Mouse (Mus musculus) T-helper 17 cell (primary cell): Measurements from ENCODE around the gene Ghr.

Experiments
- in situ Hi-C, 2 experiments: fragments of 300-600 bp; cut with MboI, MseI; formaldehyde crosslinking; loops; 1 replicate in 1 of 2; 2 replicates in 1 of 2; pipeline ENCODE4 v1.15.1; 2025; ENCODE audit warnings: high pct_unique_total_duplicates in 2 of 2

Ghr gene

GRCm38 (mm10) chr15:3536309-3536900 is 46.9 kb downstream of the Ghr start:
- in situ Hi-C loops: no loop called here

GRCm38 (mm10) chr15:3514027-3514426 is 69.3 kb downstream of the Ghr start:
- in situ Hi-C loops: no loop called here

DNA sequence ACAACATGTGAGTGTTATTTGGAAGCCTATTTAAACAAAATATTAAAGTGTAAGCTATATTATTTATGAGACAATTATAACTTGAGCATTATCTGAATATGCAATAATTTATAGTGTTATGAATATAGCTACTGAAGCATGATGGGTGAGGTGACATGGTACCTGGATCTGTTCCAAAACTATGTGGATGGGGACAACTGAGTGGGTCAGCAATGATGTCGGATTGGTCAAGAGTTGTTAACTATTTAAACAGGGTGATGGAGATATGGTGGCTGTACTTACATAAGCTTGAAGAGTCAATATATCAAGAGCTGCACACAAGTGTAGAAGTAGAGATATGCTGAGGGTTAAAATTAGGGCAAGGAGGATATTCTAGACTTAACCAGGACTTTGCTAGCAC is 70.9 kb downstream of the Ghr start:
- in situ Hi-C loops: no loop called here

- in situ Hi-C loops: no loop called here
Measured at GRCm38 (mm10) chr15:3511639-3512171, 71.6 kb downstream of the Ghr start.

DNA sequence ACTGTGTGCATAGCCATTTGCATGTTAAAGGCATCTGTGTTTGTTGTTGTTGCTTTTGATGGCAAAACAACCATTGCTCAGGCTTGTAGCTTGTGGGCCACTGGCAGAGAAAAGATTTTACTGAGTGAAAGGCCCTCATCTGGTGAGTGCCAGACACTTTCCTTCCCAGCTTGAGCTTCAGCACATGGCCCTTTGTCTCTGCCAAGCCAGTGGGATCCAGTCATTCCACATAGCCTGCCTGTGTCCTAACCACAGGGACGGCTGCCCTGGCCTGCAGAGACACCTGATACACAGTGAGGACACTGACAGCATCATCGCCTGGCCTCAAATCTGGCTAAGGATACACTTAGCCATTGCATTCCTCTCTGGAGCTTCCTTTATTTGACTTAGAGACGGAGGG is 74.2 kb downstream of the Ghr start:
- in situ Hi-C loops: no loop called here

DNA sequence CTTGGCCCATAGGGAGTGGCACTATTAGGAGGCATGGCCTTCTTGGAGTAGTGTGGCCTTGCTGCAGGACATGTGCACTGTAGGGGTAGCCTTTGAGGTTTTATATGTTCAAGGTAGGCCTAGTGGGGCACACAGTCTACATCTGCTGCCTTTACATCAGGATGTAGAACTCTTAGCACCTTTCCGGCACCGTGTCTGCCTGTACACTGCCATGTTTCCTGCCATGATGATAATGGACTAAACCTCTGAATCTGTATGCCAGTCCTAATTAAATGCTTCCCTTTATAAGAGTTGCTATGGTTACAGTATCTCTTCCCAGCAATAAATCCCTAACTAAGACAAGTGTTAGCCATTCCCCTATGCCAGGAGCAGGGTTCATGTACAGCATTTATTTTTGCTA is 76.0 kb downstream of the Ghr start:
- in situ Hi-C loops: no loop called here

- in situ Hi-C loops: no loop called here
Measured at GRCm38 (mm10) chr15:3504700-3505099, 78.6 kb downstream of the Ghr start.

- in situ Hi-C loops: no loop called here
Measured at GRCm38 (mm10) chr15:3501683-3502082, 81.6 kb downstream of the Ghr start.

DNA sequence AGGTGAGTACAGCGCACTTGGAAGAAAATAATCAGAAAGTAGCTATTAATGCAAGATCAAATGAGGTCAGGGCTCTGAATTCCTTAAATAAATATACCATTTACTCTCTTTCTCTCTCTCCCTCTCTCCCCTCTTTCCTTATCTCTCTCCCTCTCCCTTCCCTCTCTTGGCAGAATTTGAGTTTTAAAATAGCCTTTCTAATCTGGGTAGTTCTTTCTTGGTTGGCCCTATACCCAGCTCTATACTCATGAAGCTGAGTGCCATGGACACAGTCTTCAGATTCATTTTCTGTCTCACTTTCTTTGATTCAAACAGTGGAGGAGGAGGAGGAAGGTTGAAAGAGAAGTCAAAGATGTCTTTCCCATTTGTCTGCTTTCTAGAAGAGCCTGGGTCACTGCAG is 84.3 kb downstream of the Ghr start:
- in situ Hi-C loops: no loop called here

- in situ Hi-C loops: no loop called here
Measured at GRCm38 (mm10) chr15:3497946-3498580, 85.2 kb downstream of the Ghr start.

GRCm38 (mm10) chr15:3490868-3491267 is 92.4 kb downstream of the Ghr start:
- in situ Hi-C loops: no loop called here

GRCm38 (mm10) chr15:3490011-3490410 is 93.3 kb downstream of the Ghr start:
- in situ Hi-C loops: no loop called here

DNA sequence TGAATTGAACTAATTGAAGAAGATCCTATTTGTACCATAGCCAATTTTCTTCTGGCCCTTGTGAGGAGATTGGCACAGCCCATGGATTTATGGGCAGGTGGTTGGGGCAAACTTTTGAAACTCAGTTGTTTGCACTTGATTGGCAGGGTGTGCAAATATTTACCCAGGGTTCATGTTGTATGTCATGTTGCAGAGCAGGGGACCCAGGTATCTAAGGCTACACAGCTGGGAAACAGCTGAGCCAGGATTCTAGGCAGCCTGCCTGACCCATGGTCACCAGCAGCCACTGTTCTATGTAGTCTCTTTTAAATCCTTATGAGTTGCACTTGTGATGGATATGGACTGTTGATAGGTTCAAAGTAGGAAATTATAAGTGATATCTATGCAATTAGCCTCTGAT is 94.1 kb downstream of the Ghr start:
- in situ Hi-C loops: no loop called here

DNA sequence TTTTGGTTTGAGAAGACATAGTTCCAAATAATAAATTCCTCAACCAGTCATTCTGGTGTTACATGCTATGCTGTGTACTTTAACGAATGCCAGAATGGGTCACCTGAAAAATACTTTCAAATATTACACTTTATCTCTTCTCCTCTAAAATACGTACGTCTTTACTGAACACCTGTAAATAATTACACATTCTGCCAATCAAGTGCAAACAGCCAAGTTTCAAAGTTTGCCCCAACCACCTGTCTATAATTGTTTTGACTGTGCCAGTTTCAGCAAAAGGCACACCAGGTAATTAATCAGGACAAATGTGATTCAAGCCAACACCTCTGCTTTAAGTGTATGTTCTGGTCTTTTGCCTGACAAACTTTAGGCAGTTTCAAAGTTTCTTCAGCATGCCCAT is 94.7 kb downstream of the Ghr start:
- in situ Hi-C loops: no loop called here

DNA sequence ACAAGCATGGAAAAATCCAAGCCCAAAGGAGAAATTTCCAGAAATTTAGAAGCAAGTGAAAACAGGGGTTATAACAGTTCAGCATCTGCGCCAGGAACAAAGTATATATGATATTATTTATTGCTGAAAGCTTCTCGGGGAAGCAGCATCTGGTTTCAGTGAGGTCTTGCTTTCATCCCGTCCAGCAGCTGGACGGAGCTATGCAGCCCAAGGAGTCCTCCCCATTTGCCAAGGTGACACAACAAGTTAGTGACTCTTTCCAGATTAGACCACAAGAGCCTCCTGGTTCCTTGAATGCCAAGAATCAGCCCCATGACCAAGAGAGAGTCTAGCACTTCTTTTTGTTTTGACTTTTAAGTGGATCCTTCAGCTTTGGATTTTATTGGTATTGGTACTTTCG is 96.6 kb downstream of the Ghr start:
- in situ Hi-C loops: no loop called here

GRCm38 (mm10) chr15:3485367-3485766 is 97.9 kb downstream of the Ghr start:
- in situ Hi-C loops: no loop called here

- in situ Hi-C loops: no loop called here
Measured at GRCm38 (mm10) chr15:3483451-3483850, 99.8 kb downstream of the Ghr start.

- in situ Hi-C loops: no loop called here
Measured at GRCm38 (mm10) chr15:3469230-3469629, 114.1 kb downstream of the Ghr start.

DNA sequence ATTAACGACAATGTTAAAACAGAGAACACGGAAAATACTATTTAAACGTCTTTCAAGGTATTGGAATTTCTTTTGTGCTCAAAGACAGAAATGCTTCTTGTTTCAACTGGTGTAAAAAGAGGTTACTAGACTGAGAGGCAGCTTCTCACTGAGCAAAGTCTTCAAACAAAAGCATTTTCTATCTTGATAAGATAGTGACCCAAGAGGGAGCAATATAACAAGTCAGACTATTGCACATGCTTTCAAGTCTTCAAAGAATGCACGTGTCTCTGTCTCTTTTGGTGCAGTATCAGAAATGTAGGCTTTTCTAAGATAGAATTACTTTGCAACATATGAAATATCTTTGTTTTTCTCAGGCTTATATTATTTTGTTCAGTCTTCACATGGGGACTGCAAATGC is 116.7 kb downstream of the Ghr start:
- in situ Hi-C loops: no loop called here

DNA sequence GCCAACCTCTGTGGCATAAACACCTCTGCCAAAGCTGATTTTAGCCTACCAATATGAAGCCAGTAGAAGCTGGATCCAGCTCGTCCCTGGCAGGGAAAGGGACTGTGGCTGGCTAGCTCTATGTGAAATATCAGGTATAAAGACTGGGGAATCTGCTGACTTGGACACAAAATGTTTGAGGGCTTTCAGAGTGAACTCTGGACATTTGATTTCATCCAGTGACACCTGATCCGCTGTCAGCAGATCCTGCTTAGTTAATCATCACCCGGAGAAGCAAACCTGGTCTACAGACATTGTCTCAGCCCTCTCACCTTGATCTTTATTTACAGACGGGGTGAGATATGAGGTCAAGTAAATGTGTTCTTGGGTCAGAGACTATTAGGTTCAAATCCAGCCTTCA is 118.5 kb downstream of the Ghr start:
- in situ Hi-C loops: no loop called here

DNA sequence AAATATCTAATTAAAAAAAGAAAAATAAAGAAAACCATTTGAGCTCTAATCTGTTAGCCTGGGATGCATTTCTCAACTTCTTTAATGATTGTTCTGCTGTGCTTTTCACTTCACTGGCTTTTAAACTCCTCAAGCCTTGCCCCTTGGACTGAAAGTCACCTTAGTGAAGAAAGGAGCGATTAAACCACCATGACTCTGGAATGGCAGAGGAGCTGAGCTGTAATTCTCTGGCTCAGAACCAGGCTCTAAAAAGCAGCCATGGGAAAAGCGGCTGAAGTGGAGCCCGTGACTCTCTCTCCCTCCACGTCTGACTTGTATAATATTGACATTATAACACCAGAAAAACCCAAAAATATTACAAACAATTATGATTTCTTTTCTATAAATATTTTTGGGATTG is 126.7 kb downstream of the Ghr start:
- in situ Hi-C loops: no loop called here

DNA sequence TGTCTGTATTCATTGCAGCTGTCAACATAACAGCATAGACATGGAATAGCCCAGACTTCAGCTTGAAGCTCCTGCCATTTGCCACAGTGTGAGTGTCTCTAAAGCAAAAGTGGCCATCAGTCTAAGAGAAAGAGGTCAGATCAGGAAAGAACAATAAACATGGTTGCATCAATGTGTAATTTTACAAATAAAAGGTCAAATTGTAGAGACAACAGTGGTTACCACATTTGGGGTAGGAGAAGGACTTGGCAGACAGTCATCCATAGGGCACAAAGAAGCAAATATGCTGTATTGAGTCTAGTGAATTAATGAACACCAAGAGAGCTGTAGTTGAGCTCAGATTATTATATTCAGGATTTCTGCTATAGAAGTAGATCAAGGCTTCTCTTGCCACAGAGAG is 127.7 kb downstream of the Ghr start:
- in situ Hi-C loops: no loop called here

GRCm38 (mm10) chr15:3452080-3452752 is 131.1 kb downstream of the Ghr start:
- in situ Hi-C loops: no loop called here
